Mouse (Mus musculus) T-cell, adult 2 months (primary cell): ENCODE data around the gene Tctn1.
A peak's percentile ranks its signal among the peaks of the same experiment; 100 is the strongest.

ENCODE experiments used
- DNase-seq: peaks from one replicate; pipeline ENCODE4 v3.0.0; 2022; ENCODE audit warnings: low spot score

The Tctn1 gene

DNA sequence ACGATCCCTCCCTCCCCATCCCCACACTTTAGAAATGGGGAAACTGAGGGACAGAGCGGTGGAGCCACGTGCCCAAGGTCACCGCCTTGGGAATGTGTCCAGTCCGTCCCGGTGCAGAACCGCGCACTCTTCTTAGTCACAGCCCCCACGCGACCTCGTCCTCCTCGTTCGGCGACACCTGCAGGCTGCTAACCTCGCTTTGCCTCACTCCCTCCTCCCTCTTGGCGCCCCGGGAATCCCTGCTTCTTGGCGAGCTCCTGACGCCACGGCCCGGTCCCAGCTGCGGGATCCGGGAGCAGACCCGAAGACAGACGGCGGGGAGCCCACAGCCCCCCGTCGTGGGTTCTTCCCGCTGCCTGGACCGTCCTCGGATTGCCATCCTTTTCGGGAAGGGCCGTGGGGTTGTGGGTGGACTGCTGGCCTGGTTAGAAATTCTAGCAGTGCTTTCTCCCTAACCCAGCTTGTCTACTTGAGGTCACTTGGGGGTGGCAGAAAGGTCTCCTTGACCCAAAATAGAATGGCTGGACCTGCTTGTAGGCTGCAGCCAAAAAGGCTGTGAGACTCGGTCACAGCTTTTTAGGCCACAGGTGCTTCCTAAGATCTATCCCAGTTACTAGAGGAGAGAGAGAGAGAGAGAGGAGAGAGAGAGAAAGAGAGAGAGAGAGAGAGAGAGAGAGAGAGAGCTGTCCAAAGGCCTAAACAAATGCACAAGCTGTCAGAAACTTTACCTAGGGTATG is 20.9 kb upstream of the Tctn1 start:
- no peak for DNase-seq

GRCm38 (mm10) chr5:122284183-122285028 is 20.1 kb upstream of the Tctn1 start, which contains the start of gene Pptc7:
TSS of gene Pptc7 (plus strand) at chr5:122284365.
- peak; percentile 92 for DNase-seq

DNA sequence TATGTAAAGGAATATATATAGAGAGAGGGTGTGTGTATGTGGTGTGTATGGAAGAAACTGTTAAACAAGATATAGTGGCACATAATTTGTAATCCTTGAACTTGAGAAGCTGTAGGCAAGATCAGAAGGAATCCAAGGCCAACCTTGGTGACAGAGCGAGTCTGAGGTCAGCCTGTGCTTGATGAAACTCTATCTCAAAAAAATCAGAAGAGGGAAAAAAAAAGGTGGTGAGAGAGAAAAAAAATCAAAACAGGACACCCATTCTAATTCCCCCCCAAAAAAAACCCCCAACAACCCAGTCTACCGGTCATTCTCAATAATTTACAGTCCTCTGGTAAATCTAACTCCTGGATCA is 19.5 kb upstream of the Tctn1 start:
- no peak for DNase-seq

DNA sequence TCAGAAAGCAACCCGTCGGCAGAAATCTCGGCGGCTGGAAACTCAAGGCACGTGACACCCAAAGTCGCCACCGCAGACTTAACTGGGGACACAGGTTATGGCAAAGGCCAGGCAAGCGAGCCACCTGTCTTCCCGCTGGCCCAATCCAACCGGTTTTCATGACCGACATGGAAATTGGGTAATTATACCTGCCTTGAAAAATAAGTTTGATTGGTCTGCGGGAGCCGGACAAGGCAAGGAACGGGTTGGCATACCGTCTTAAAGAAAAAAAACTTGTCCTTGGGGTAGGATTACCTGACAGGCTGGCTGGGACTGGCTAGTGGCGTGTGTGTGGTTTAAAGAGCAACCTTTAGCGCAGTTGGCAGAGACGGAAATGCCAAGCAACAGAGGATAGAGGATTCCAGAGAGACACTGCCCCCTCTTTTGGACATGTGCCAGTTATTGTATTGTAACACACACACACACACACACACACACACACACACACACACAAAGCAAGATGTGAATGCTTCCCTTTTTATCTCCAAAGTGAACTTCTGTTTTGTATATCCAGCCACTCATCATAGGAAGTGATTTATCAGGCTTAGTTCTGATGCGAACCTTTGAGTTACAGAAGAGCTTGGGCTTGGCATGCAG is 16.7 kb upstream of the Tctn1 start:
- no peak for DNase-seq

- DNase-seq = no peak
Measured at GRCm38 (mm10) chr5:122280422-122280826, 16.2 kb upstream of the Tctn1 start.

- no peak for DNase-seq
Measured at GRCm38 (mm10) chr5:122279799-122280421, 15.7 kb upstream of the Tctn1 start.

GRCm38 (mm10) chr5:122278946-122279345 is 14.7 kb upstream of the Tctn1 start:
- no peak for DNase-seq

GRCm38 (mm10) chr5:122274785-122275184 is 10.5 kb upstream of the Tctn1 start:
- DNase-seq = peak; percentile 87

- no peak for DNase-seq
Measured at GRCm38 (mm10) chr5:122272821-122273220, 8.6 kb upstream of the Tctn1 start.

DNA sequence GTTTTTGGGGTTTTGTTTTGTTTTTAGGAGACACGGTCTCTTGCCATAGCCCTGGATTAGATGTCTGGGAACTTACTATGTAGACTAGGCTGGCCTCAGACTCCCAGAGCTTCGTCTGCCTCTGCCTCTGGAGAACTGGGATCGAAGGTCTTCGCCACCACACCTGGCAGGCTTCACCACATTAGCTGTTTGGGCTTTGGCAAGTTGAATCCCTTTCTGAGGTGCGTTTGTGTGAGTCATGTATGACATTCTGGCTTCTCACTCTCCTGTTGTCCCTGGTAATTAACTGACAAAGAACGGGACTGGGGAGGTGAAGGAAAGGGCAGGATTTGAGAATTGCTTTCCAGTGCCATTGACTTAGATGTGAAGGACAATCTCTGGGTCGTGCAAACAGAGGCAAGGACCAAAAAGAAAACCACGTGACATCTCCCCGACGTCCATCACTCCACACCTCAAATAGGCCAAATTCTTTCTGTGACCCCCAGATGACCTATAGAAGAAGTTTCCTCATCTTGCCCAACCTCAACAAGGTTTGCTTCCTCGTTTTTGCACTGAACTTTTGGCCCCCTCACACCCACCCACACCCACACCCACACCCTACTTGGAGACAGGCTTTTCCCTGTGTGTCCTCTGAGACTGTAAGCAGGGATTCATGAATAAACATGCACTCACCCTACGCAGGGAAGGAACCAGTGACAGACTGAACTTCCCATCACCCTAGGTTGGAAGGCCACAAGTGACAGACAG is 4.8 kb upstream of the Tctn1 start:
- DNase-seq = no peak

GRCm38 (mm10) chr5:122267899-122268298 is 3.6 kb upstream of the Tctn1 start:
- peak; percentile 65 for DNase-seq

- DNase-seq = no peak
Measured at GRCm38 (mm10) chr5:122267136-122267535, 2.9 kb upstream of the Tctn1 start.

DNA sequence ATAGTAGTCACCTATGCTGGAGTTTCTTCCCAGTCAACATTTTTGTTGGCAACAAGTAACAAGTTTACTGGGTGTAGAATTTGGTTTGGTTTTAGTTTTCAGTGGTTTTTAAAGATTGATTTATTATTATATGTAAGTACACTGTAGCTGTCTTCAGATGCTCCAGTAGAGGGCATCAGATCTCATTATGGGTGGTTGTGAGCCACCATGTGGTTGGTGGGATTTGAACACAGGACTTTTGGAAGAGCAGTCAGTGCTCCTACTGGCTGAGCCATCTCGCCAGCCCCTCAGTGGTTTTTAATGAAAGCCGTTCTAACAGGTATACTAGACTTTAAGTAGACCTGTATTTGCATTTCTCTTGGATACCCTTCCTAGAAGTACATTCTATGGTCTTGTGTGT is 1.7 kb upstream of the Tctn1 start:
- DNase-seq = no peak

GRCm38 (mm10) chr5:122265187-122265586 is 927 bp upstream of the Tctn1 start:
- no peak for DNase-seq

GRCm38 (mm10) chr5:122262104-122262503 is 2.2 kb downstream of the Tctn1 start:
- DNase-seq = peak; percentile 45

GRCm38 (mm10) chr5:122258027-122258741 is 6.1 kb downstream of the Tctn1 start:
- DNase-seq = peak; percentile 23

GRCm38 (mm10) chr5:122251895-122252606 is 12.2 kb downstream of the Tctn1 start:
- DNase-seq = no peak

DNA sequence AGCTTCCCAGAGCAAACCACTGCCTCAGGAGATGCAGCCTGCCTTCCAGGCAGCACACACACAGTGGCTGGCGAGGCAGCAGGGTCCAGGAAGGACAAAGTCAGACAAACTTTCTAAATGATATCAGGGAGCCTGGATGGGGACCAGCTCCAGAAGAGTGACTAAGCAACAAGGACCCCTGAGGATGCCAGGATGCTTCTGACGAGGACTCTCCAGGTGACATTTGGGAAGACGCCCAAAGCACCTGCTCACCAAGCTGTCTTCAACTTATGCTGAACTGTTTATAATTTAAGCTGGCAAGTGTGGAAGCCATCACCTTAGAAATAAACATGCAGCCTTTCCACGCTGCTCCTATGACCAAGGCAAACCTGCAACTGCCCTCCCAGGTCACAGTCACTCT is 15.0 kb downstream of the Tctn1 start:
- no peak for DNase-seq

DNA sequence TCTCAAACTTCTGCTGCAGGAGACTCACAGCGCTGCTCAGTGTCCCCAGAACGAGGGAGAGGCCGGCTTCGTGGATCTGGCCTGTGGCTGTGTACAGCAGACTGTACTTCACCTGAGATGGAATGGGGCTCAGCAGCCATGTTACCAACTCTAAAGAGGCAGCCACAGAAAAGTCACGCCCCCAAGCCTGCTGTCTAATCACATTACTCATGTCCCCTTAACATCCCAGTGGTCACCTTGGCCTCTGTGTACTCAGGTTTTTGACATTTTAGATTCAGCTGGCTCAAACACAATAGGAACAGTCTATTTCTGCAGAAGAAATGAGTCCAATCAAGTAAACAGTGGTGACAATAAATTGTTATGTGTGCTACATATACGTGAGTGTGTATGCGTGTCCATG is 16.3 kb downstream of the Tctn1 start:
- DNase-seq = no peak

DNA sequence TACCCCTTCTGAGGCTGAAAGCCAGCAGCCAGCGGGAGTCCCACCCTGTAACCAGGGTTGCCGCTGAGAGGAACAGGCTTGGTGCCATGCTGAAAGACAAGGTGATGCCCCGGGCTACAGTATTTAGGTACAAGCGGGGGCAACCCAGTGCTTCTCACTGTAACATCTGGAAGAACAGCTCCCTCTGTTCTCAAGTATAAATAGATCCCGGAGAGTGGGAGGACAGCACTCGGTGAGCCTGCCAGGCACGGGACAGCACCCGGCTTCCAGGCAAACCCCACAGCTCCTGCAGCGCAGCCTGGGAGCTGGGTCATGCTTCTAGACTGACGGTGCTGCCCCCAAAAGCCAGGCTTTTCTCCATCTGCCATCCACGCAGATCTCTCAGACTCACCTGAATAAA is 16.7 kb downstream of the Tctn1 start:
- no peak for DNase-seq
